Mouse (Mus musculus) erythroblast, adult 5-6 weeks (primary cell): Measurements from ENCODE around the gene Dhrs2. TPM values are rescaled to one million over a fixed set of nuclear protein-coding genes. Genes with fewer than 3 reads are reported as not detected.

Source experiments
- ATAC-seq: replicated peaks from 2 replicates; pipeline ENCODE4 v1.8.0; 2016; ENCODE audit warnings: moderate number of reproducible peaks, mild to moderate bottlenecking, moderate TSS enrichment, inconsistent platforms; ENCODE audit not compliant: poor library complexity, low FRiP score, severe bottlenecking
- total RNA-seq, 2 experiments: library from RNA; stranded (forward) in 1 of 2; stranded (reverse) in 1 of 2; fragments of 150-400 nt in 1 of 2; fragments of 200-764, 138-1000 nt in 1 of 2; gene quantifications; 2 replicates each; pipeline versions ENCODE4 v1.2.3 to v1.2.4; 2015 to 2017; ENCODE audit warnings: low replicate concordance in 2 of 2

The Dhrs2 gene
- total RNA-seq (2015; ENCODE audit: low replicate concordance) (not detected in 2 replicates), total RNA-seq (2017; ENCODE audit: low replicate concordance) (not detected in 2 replicates)

GRCm38 (mm10) chr14:55221707-55222106 is at the start of gene Dhrs2:
Gene Dhrs2 (plus strand): TSS chr14:55222007.
- no peak for ATAC-seq

GRCm38 (mm10) chr14:55174164-55174563 is 47.6 kb upstream of the Dhrs2 start:
- ATAC-seq: no peak

- ATAC-seq: no peak
Observed at GRCm38 (mm10) chr14:55177274-55177673, 44.5 kb upstream of the Dhrs2 start.

GRCm38 (mm10) chr14:55180951-55181350 is 40.9 kb upstream of the Dhrs2 start:
- no peak for ATAC-seq

GRCm38 (mm10) chr14:55183231-55183630 is 38.6 kb upstream of the Dhrs2 start:
- no peak for ATAC-seq

GRCm38 (mm10) chr14:55184640-55185145 is 37.1 kb upstream of the Dhrs2 start:
- ATAC-seq: no peak

GRCm38 (mm10) chr14:55188491-55188890 is 33.3 kb upstream of the Dhrs2 start:
- ATAC-seq: no peak

GRCm38 (mm10) chr14:55189351-55189769 is 32.4 kb upstream of the Dhrs2 start:
- ATAC-seq: no peak

GRCm38 (mm10) chr14:55193354-55193753 is 28.5 kb upstream of the Dhrs2 start:
- no peak for ATAC-seq

- ATAC-seq: no peak
Observed at GRCm38 (mm10) chr14:55193876-55194635, 27.8 kb upstream of the Dhrs2 start.

- no peak for ATAC-seq
Observed at GRCm38 (mm10) chr14:55194786-55195185, 27.0 kb upstream of the Dhrs2 start.

GRCm38 (mm10) chr14:55197121-55197520 is 24.7 kb upstream of the Dhrs2 start:
- ATAC-seq: no peak

GRCm38 (mm10) chr14:55198187-55198586 is 23.6 kb upstream of the Dhrs2 start:
- no peak for ATAC-seq

- ATAC-seq: no peak
Observed at GRCm38 (mm10) chr14:55204544-55204943, 17.3 kb upstream of the Dhrs2 start.

GRCm38 (mm10) chr14:55205045-55205750 is 16.6 kb upstream of the Dhrs2 start:
- ATAC-seq: no peak

- ATAC-seq: no peak
Observed at GRCm38 (mm10) chr14:55208306-55208705, 13.5 kb upstream of the Dhrs2 start.

GRCm38 (mm10) chr14:55213621-55214020 is 8.2 kb upstream of the Dhrs2 start:
- no peak for ATAC-seq

GRCm38 (mm10) chr14:55214507-55214906 is 7.3 kb upstream of the Dhrs2 start:
- peak; percentile 72; the same call in 1 of the 2 replicates for ATAC-seq

- ATAC-seq: no peak
Observed at GRCm38 (mm10) chr14:55223172-55223571, 1.4 kb downstream of the Dhrs2 start.

GRCm38 (mm10) chr14:55234639-55235038 is 12.8 kb downstream of the Dhrs2 start:
- no peak for ATAC-seq

GRCm38 (mm10) chr14:55236685-55237084 is 14.9 kb downstream of the Dhrs2 start:
- ATAC-seq: no peak
